In the genomic region with DNA sequence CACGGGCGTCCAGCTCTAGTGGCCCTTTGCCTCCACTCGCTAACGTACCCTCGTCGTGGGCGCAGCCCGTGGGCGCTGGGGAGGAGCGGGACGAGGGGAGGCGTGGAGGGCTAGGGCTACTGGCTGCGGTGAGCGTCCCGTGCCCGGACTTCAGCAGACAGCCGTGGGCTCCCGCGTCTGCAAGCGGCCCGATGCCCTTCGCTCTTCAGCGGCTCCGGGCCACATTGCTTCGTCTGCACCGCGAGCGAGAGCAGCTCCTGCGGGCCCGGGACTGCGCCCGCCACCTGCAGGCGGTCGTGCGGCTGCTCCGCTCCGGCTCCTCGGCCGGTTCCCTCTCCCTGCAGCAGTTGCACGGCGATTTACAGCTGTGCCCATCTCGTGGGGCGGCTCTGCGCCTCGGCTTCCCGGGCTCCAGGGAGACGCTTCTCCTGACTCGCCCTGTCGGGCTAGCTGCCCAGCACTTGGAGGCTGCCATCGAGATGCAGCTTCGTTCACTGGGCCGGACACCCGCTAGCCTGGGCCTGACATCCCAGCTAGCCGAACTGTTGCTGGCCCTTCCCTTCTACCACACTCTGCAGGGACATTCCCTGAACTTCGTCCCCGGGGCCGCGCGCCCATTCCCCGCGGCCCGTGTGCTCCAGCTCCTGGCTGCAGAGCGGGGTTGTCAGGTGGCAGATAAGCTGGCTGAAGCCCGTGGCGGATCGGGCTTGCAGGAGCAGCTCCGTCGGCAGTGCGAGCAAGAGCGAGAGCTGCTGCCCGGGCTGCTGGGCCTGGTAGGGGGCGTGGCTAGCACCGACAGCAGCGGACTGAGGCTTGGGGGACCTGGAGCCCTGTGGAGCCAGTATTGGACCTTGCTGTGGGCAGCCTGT, we compare ENCODE assay signal across 8 mouse cellular contexts. TPM values are rescaled to one million over a fixed set of nuclear protein-coding genes. Genes with fewer than 3 reads are reported as not detected.
DNase-seq lines count a peak whose midpoint lies in the region; ATAC-seq lines count a peak whose summit lies in the region.

No protein-coding gene starts in this region.

- no peak for DNase-seq in frontal cortex, postnatal 14 days (ENCODE audit: low spot score in 2 of 2)
- peak; percentile 54 for DNase-seq in cerebellum, adult 11 months
- DNase-seq in forebrain, embryonic 14.5 days (ENCODE audit: low spot score): peak; percentile 70
- DNase-seq in limb, embryonic 10.5 days (ENCODE audit: low spot score): peak; percentile 83
- peak; percentile 76 for DNase-seq in midbrain, embryonic 10.5 days (ENCODE audit: low spot score)
- DNase-seq in spleen, adult 12 weeks (ENCODE audit: low spot score): peak; percentile 58

- peak overlapping the region; percentile 100 for H3K4me2 ChIP-seq in forebrain, embryonic 14.5 days (ENCODE audit: low read length)
- peak overlapping the region; percentile 98 for H3K4me2 ChIP-seq in hindbrain, embryonic 13.5 days

- no peaks in the 10 kb centered on the region for H3K27me3 ChIP-seq in forebrain, embryonic 14.5 days (replicated peaks; ENCODE audit: control insufficient read depth, insufficient read depth, low read length)
- H3K27me3 ChIP-seq in hindbrain, embryonic 13.5 days: peaks cover 3% of the 10 kb centered on the region; the same call in 1 of the 2 replicates
- H3K27me3 ChIP-seq in limb, embryonic 10.5 days (ENCODE audit: low read depth, poor library complexity, severe bottlenecking): peaks cover 11% of the 10 kb centered on the region
- H3K27me3 ChIP-seq in midbrain, embryonic 10.5 days (ENCODE audit: low read depth, poor library complexity, severe bottlenecking): peaks cover 26% of the 10 kb centered on the region

- H3K27ac ChIP-seq in forebrain, embryonic 14.5 days (ENCODE audit: low read depth, low read length): peak overlapping the region; percentile 66
- peak overlapping the region; percentile 90 for H3K27ac ChIP-seq in hindbrain, embryonic 13.5 days
- peak overlapping the region; percentile 89 for H3K27ac ChIP-seq in limb, embryonic 10.5 days
- H3K27ac ChIP-seq in midbrain, embryonic 10.5 days (replicated peaks): peak overlapping the region; percentile 85

- peak overlapping the region; percentile 72 for H3K4me3 ChIP-seq in forebrain, embryonic 14.5 days (ENCODE audit: low read depth, low read length)
- H3K4me3 ChIP-seq in hindbrain, embryonic 13.5 days: peak overlapping the region; percentile 80
- H3K4me3 ChIP-seq in limb, embryonic 10.5 days: peak overlapping the region; percentile 76
- peak overlapping the region; percentile 68 for H3K4me3 ChIP-seq in midbrain, embryonic 10.5 days

- peak; percentile 75 for ATAC-seq in frontal cortex, adult (ENCODE audit: low TSS enrichment)
- ATAC-seq in forebrain, embryonic 14.5 days: peak; percentile 78
- peak; percentile 80 for ATAC-seq in hindbrain, embryonic 13.5 days (ENCODE audit: low FRiP score)

- no peaks in the 10 kb centered on the region for H3K36me3 ChIP-seq in forebrain, embryonic 14.5 days (ENCODE audit: control insufficient read depth, insufficient read depth, low read length)
- peaks cover 13% of the 10 kb centered on the region for H3K36me3 ChIP-seq in hindbrain, embryonic 13.5 days
- peaks cover 7% of the 10 kb centered on the region; the same call in 1 of the 2 replicates for H3K36me3 ChIP-seq in limb, embryonic 10.5 days
- H3K36me3 ChIP-seq in midbrain, embryonic 10.5 days: peaks cover 11% of the 10 kb centered on the region

- peak overlapping the region; percentile 80 for H3K9ac ChIP-seq in forebrain, embryonic 14.5 days (ENCODE audit: low read length)
- H3K9ac ChIP-seq in hindbrain, embryonic 13.5 days: peak overlapping the region; percentile 92

- WGBS in forebrain, embryonic 14.5 days: under 1% methylated on average over 65 of the region's 74 CpGs
- 1% methylated on average over 64 of the region's 74 CpGs for WGBS in hindbrain, embryonic 13.5 days
- WGBS in limb, embryonic 10.5 days: under 1% methylated on average over 67 of the region's 74 CpGs
- WGBS in midbrain, embryonic 10.5 days: under 1% methylated on average over 74 of the region's 74 CpGs

- H3K9me3 ChIP-seq in forebrain, embryonic 14.5 days (replicated peaks; ENCODE audit: control insufficient read depth, low read length): no peaks in the 10 kb centered on the region
- H3K9me3 ChIP-seq in hindbrain, embryonic 13.5 days: no peaks in the 10 kb centered on the region
- H3K9me3 ChIP-seq in limb, embryonic 10.5 days (replicated peaks): no peaks in the 10 kb centered on the region
- no peaks in the 10 kb centered on the region for H3K9me3 ChIP-seq in midbrain, embryonic 10.5 days (replicated peaks)

- peaks cover 12% of the 10 kb centered on the region for H3K4me1 ChIP-seq in forebrain, embryonic 14.5 days (ENCODE audit: control insufficient read depth, insufficient read depth, low read length)
- peaks cover 23% of the 10 kb centered on the region for H3K4me1 ChIP-seq in hindbrain, embryonic 13.5 days (replicated peaks)
- peaks cover 36% of the 10 kb centered on the region for H3K4me1 ChIP-seq in limb, embryonic 10.5 days
- peaks cover 28% of the 10 kb centered on the region for H3K4me1 ChIP-seq in midbrain, embryonic 10.5 days

RNA-seq across cellular contexts. Expression of a gene that starts 0.5 kb away (rescaled TPM):
- polyA plus RNA-seq in forebrain, embryonic 14.5 days (2014; fragmentation: Nextera tagmentation; extraction: Ambion mirVana): 1.9 and 2.7 TPM in 2 replicates
- 4.0 and 4.4 TPM in 2 replicates for polyA plus RNA-seq in hindbrain, embryonic 13.5 days (2015; fragmentation: Nextera tagmentation; extraction: Ambion mirVana)
- polyA plus RNA-seq in limb, embryonic 10.5 days (2016; fragmentation: Nextera tagmentation; extraction: Ambion mirVana): 2.1 and 2.8 TPM in 2 replicates
- 2.4 and 3.1 TPM in 2 replicates for polyA plus RNA-seq in midbrain, embryonic 10.5 days (2016; fragmentation: Nextera tagmentation; extraction: Ambion mirVana)

RNA-seq across cellular contexts. Expression of a gene that starts 0.5 kb away (rescaled TPM):
- polyA plus RNA-seq in forebrain, embryonic 14.5 days (2014; fragmentation: Nextera tagmentation; extraction: Ambion mirVana): 1.9 TPM in 2 replicates
- 3.0 and 5.9 TPM in 2 replicates for polyA plus RNA-seq in hindbrain, embryonic 13.5 days (2015; fragmentation: Nextera tagmentation; extraction: Ambion mirVana)
- polyA plus RNA-seq in limb, embryonic 10.5 days (2016; fragmentation: Nextera tagmentation; extraction: Ambion mirVana): 1.7 and 3.8 TPM in 2 replicates
- polyA plus RNA-seq in midbrain, embryonic 10.5 days (2016; fragmentation: Nextera tagmentation; extraction: Ambion mirVana): 2.0 and 3.1 TPM in 2 replicates

RNA-seq across cellular contexts. Expression of a gene that starts 6.9 kb away (rescaled TPM):
- polyA plus RNA-seq in forebrain, embryonic 14.5 days (2014; fragmentation: Nextera tagmentation; extraction: Ambion mirVana): 128 and 154 TPM in 2 replicates
- polyA plus RNA-seq in hindbrain, embryonic 13.5 days (2015; fragmentation: Nextera tagmentation; extraction: Ambion mirVana): 123 TPM in 2 replicates
- 150 and 163 TPM in 2 replicates for polyA plus RNA-seq in limb, embryonic 10.5 days (2016; fragmentation: Nextera tagmentation; extraction: Ambion mirVana)
- 148 and 153 TPM in 2 replicates for polyA plus RNA-seq in midbrain, embryonic 10.5 days (2016; fragmentation: Nextera tagmentation; extraction: Ambion mirVana)

RNA-seq across cellular contexts. Expression of a gene that starts 13.4 kb away (rescaled TPM):
- polyA plus RNA-seq in forebrain, embryonic 14.5 days (2014; fragmentation: Nextera tagmentation; extraction: Ambion mirVana): 8.8 and 15.0 TPM in 2 replicates
- 21.5 and 25.7 TPM in 2 replicates for polyA plus RNA-seq in hindbrain, embryonic 13.5 days (2015; fragmentation: Nextera tagmentation; extraction: Ambion mirVana)
- polyA plus RNA-seq in limb, embryonic 10.5 days (2016; fragmentation: Nextera tagmentation; extraction: Ambion mirVana): 45.3 and 53.8 TPM in 2 replicates
- polyA plus RNA-seq in midbrain, embryonic 10.5 days (2016; fragmentation: Nextera tagmentation; extraction: Ambion mirVana): 31.8 and 33.7 TPM in 2 replicates

RNA-seq across cellular contexts. Expression of a gene that starts 15.8 kb away (rescaled TPM):
- not detected in 2 replicates for polyA plus RNA-seq in forebrain, embryonic 14.5 days (2014; fragmentation: Nextera tagmentation; extraction: Ambion mirVana)
- 0.41 TPM in 1 of 2 replicates, not detected in the other for polyA plus RNA-seq in hindbrain, embryonic 13.5 days (2015; fragmentation: Nextera tagmentation; extraction: Ambion mirVana)
- 0.82 and 1.5 TPM in 2 replicates for polyA plus RNA-seq in limb, embryonic 10.5 days (2016; fragmentation: Nextera tagmentation; extraction: Ambion mirVana)
- polyA plus RNA-seq in midbrain, embryonic 10.5 days (2016; fragmentation: Nextera tagmentation; extraction: Ambion mirVana): 0.29 and 0.73 TPM in 2 replicates

Comparison
In these comparisons a context has a peak if more than half of its experiments do, and no peak if none do; other contexts are left out.
1. DNase-seq: peak in cerebellum, adult 11 months (single experiment), forebrain, embryonic 14.5 days (single experiment), limb, embryonic 10.5 days (single experiment), midbrain, embryonic 10.5 days (single experiment) and spleen, adult 12 weeks (single experiment); none in frontal cortex, postnatal 14 days (0 of 2).
2. Peak in every context shown above with its lines, with median percentiles within 50 percentile points of each other: ATAC-seq, H3K27ac ChIP-seq and H3K4me3 ChIP-seq.